Mouse (Mus musculus): Measurements from ENCODE around the gene Cad. TPM values are rescaled to one million over a fixed set of nuclear protein-coding genes. Genes with fewer than 3 reads are reported as not detected.
"Not testable (repeated sequence)": the region's sequence is repeated elsewhere in the genome, so short reads cannot be mapped to it uniquely, and the experiment has no call there.

The Cad gene
- total RNA-seq (2021) = 10 to 100 TPM; 19.1 to 21.7 TPM

DNA sequence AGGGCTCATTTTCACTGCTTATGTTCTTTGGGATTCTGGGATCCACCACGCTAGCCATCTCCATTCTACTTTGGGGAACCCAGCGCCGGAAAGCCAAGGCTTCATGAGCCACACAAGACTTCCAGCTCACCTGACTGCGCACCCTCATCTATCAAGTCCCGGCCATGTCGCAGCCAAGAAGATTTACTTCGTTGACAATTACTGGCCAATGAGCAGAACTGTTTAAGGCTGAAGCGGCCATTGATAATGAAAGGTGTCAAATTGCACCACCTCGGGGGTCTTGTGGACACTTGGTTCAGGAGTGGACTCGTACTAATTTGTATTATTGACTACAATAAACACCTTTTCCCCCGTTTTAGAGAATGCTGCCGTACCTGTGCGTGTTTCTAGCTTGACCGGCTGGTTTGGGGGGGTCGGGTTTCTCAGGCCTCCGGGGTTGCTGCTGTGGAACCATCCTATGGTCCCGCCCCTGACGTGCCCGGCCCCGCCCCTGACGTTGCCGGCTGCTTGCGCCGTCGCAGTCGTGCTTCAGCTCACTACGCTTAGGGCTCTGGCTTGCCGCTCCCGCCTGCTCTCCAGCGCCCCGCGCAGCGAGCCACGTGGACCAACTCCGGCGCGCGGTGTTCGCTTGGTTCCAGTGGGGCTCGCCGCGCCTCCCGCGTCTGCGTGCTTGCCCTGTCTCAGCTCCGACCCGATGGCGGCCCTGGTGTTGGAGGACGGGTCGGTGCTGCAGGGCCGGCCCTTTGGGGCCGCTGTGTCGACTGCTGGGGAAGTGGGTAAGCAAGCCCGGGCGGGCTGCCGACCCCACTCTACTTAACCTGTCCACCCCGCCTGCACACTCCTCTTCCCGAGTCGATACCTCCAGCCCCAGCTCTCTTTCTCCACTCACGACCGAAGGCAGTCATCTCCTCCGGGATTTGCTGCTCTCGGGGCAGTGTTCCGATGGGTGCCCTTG lies at the start of gene Cad:
TSS of gene Cad (plus strand) at position 520 of the 955 bp plus-strand sequence.
- peak; percentile 97 for DNase-seq
- intact Hi-C loops (cut with DNase I) = loop anchor here (5.0 kb wide), 1 partner anchor 58 kb away; no protein-coding TSS in a partner anchor

DNA sequence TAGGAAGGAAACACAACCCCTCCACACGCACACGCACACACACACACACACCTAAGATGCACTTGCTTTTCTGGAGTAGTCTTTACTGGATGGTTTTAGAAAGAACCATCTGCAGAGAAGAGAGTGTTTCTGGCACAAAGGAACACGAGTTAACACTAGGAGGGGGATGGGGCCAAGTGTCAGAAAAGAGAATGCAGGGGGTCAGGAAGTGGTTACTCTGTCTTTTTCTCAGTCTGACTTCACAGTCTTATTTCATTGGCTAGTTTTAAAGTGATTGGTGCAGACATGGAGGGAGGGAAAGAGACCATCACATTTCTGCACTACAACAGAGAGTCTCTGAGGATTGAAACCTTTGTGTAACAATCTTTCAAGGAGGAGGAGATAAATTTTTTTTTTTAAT lies 41.8 kb upstream of the Cad start:
- intact Hi-C loops (cut with DNase I) = no loop called here
- DNase-seq = no peak

DNA sequence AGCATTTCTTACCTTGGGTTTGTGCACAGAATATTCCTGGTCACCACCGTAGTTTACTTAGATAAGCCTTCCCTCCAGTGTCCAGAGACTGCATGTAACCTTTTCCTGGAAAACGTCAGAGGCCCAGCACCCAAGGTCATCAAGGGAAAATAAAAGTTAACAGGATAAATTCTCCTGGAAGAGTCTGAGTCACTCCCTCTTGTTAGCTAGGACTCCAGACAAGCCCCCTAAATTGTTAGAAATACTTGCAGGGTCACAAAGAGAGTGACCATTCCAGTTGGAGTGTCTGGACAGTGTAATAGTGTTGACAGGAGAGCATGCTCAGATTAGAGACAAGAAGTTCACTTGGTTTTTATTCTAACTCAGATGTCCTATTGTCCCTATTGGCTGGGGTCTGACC lies 38.7 kb upstream of the Cad start:
- intact Hi-C loops (cut with DNase I) = no loop called here
- peak; percentile 30 to 44 for DNase-seq

DNA sequence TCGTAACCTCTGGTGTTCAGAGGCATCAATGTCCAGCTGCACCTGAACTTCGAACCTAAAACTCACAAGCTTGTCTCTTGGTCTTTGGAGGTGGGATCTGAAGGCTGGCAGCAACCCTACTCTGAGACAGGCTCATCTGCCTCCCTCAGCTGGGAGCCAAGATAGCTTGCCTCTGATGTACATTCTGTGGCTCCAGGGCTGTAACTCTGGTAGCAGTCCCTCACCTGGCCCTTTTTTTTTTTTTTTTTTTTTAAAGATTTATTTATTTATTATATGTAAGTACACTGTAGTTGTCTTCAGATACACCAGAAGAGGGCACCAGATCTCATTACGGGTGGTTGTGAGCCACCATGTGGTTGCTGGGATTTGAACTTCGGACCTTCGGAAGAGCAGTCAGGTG lies 32.8 kb upstream of the Cad start:
- intact Hi-C loops (cut with DNase I); DNase-seq: not testable (repeated sequence)

DNA sequence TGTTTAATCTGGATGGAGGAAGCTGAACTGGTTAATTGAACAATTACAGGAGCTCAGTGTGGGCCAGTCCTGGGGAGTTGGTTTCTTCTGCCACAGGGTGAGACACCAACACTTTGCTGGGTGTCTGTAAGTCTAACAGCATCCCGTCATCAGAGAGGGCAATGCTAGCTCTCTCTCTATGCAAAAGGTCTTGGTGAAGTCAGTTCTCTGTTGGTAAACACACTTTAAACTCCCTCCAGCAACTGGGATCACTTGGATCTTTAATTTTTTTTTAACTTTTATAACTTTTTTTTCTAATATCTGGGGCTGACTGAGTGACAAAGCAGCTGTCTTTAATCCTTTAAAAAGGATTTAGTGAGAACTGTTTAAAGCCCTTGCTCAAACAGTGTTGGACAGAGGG lies 31.9 kb upstream of the Cad start:
- intact Hi-C loops (cut with DNase I) = no loop called here
- no peak for DNase-seq

DNA sequence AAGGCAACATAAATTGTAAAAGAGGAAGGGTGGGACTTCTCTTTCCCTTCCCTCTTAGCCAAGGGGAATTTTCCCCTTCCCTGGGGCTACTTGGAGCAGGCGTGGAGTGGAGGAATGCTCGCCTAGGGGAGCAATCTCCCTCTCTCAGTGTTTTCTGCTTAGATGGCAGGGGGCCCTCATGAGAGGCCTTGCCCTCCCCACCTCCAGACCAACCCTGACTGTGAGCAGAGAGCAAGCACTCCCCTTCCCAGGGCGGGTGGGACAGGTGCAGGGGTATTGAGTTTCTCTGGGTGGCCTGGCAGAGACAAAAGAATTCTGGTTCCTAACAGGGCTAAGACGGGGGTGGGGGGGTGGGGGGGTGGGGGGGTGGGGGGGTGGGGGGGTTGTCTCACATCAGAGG lies 31.3 kb upstream of the Cad start:
- intact Hi-C loops (cut with DNase I) = no loop called here
- DNase-seq = no peak

DNA sequence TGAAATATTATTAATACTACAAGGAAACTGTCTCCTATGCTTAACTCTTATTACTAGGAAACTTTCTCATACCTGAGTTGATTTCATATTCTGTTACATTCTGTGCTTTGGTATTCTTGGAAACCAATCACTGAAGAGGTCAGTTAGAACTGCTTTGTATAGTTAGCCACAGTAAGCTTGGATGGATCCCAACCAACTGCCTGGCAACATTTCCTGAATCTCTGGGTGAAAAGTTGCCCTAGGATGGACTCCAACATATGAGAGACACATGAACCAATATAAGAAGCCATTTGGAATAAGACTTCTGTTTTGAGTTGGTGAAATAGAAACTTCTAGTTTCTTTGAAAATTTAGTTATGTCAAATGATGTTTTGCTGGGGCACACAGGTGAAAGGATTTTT lies 29.9 kb upstream of the Cad start:
- intact Hi-C loops (cut with DNase I) = no loop called here
- peak in 1 of 2 experiments; percentile 10 for DNase-seq

DNA sequence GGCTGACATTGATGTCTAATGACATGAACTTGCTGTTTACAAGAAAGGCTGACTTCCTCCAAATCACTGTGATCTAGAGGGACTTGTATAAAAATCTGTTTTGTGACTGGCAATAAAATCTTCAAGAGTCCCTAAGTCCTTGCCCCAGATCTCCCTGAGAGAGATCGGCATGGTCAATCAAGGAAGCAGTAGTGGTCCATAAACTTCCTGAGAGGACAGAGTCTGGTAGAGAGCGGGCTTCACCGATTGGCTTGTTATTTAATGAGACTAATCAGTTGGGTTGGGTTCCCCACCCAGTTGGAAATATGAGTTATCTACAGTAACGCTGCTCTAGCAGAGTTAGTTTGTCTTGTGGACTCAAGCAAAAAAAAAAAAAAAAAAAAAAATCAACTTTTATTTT lies 23.7 kb upstream of the Cad start:
- DNase-seq = no peak

DNA sequence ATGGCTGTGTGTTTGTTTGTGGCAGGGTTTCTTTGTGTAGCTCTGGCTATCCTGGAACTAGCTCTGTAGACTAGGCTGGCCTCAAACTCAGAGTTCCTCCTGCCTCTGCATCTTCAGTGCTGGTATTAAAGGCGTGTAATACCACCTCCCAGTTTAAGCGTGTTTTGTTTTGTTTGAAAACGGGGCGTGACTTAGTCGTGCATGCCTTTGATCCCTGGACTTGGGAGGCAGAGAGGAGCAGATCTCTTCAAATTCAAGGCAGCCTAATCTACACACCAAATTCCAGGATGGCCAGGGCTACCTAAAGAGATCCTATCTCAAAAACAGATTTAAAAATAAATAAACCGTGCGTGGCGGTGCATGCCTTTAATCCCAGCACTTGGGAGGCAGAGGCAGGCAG lies 23.1 kb upstream of the Cad start:
- intact Hi-C loops (cut with DNase I) = no loop called here
- no peak for DNase-seq

More for the DNA sequence above, 23.7 kb upstream of the Cad start:
- intact Hi-C loops (cut with DNase I) = no loop called here

DNA sequence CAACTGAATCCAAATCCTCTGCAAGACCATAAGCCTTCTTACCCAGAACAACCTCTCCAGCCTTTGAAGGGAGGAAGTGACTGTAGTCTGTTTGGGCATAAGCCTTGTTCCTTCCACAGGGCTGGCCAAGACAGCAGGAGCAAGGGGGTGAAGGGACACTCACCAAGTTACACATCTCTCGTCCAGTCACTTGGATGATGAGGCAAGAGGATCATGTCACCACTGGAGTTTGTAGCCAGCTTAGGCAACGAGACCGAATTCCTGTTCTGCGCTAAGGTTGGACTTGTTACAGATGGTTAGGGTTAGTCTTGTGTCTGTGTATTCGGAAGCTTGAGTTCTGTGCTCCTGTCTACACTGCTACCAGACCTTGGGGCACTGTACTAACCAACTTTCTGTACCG lies 19.9 kb upstream of the Cad start:
- intact Hi-C loops (cut with DNase I) = no loop called here
- DNase-seq = no peak

DNA sequence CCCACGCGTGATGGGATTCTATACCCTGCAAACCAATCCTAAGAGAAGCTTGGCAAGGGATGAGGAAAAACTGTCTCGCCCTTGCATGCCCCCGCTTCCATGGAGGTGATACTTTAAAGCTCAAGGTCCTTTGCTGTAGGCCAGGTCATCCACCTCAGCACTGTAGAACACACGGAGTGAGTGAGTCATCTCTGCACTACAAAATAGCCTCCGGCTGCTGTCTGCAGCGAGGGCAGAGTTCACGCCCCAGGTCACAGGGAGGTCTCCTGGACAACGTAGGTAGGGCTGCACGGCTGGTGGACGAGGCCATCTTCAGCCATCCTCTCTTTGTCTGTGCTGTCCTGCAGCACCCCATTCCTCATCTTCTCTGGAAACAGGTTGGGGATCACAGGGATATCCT lies 18.0 kb upstream of the Cad start:
- intact Hi-C loops (cut with DNase I); DNase-seq: not testable (repeated sequence)

DNA sequence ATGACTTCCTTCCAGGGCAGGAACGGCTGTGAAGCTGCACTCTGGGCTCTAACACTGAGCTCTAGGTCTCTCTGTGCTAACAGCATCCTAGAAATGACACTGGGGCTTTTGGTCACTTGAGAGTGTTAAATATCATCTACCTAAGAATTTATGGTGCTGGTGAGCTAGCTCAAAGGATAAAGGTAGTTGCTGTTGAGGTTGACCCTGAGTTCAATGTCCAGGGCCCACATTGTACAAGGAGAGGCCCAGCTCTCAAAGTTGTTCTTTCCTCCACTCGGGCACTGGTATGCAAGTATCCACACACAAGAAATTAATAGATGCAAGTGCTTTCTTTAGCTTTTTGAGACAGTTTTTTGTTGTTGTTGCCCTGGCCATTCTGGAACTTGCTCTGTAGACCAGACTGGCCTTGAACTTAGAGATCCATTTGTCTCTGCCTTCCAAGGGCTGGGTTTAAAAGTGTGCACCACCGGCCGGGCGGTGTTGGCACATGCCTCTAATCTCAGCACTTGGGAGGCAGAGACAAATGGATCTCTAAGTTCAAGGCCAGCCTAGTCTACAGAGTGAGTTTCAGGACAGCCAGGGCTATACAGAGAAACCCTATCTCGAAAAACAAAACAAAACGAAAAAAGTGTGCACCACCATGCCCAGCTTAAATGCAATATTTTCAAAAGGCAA lies 16.3 kb upstream of the Cad start:
- intact Hi-C loops (cut with DNase I) = no loop called here
- no peak for DNase-seq

DNA sequence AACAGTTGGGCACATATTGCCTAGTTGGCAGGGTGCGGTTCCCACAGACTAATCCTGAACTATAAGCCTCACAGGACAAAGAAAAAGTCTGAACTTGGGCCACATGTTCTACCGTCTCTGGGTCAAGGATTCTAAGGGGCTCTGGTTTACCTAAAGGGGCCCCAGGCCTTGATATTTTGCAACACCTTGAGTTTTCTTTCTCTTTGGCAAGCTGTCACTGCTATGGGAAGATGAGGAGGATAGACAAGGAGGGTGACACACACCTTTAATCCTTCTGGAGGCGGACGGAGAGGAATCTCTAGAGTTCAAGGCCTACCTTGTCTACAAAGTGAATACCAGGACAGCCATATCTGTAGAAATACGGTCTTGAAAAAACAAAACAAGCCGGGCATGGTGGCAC lies 8.2 kb upstream of the Cad start:
- no peak for DNase-seq
- intact Hi-C loops (cut with DNase I) = no loop called here

DNA sequence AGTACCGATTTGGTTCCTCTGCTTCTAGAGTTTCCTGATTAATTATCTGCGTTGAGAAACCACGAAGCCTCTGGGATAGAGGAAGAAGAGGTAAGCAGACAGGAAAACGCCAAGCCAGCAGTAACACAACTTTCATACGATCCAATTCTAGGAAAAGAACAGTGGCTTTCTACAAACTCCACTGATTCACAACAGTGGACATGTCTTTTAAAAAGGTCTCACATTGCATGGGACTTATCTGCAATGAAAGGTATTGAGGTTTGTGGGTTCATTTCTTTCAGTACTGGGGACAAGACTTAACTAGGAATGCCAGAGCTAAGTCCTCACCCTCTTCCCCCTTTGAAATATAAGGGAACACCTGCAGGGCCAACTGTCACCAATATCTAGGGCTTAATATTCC lies 7.5 kb upstream of the Cad start:
- intact Hi-C loops (cut with DNase I) = no loop called here
- DNase-seq = no peak

DNA sequence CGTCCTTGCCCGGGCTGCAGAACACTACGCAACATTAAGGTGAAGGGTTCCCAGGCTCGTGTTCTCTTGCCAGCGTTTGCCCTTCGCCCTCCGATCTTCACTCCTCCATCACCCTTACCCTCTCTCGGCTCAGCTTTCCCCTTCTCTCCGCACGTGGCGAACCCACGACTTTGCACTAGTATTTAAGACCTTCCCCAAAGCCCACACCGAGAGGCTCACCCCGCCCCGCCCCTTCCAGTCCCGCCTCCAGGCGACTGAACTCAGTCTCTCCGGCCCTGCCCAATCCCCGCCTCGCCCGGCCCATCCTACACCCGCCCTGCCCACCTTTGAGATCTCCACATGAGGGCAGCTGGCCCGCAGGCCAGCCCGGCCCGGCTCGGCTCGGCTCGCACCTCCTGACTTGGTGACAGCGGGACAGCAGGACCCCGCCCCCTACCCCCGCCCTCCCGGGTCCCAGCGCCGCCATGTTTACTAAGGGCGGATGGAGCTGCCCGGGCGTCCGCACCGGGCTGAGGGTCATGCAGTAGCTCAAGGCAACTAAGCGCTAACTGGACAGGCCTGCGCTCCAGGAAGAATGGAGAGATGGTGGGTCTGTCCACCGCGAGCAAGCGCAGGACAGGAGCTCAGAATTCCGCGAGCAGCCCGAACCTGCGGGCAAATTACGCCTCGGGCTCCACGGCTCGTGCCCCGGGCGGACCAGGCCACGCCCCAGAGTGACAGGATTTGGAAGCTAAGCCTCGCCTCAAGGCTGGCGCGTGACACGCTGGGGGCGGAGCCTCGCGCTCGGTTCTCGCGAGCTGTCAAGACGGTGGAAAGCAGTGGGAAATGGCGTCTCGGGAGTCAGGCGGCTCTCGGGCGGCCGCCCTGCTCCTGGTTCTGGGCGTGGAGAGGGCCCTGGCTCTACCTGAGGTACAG lies 6.5 kb upstream of the Cad start, which contains the start of gene Atraid:
TSS of gene Atraid (plus strand) at position 465 of the 915 bp plus-strand sequence.
- DNase-seq = peak; percentile 99 to 100
- intact Hi-C loops (cut with DNase I) = no loop called here

DNA sequence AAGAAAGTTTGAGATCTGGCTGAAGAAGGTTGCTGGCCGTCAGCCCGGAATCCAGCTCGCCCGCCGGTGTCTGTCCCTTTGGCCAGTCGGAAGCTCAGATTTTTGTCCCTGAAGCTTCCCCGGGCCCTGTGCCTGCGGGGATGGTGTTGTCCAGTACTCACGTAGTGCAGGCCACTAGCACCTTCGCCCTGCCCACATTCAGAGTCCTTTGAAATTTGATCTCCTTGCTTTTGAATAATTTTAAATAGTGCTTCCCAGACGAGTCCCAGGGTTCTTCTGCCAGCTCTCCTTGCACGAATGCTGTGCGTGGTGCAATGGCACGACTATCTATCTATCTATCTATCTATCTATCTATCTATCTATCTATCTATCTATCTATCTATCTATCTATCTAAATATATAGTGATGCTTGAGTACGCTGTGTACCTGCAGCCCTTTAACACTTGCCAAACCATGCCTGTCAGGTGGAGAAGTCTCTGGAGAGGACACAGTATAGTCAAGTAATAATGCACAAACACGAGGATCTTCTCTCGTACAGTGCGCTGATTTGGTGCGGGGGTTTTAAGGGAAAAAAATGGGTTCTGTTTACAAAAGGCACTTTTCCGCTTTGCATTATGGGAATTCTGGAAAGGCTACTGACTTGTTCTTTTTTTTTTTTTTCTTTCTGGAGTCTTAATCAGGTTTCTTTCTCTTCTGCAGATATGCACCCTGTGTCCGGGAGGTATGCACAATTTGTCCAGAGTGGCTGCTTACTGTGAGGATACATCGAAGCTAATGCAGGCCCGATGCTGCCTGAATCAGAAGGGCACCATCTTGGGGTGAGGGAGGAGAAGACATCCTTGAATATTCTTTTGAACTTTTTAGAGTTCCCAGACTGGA lies 5.6 kb upstream of the Cad start, which contains the start of gene Slc5a6:
TSS of gene Slc5a6 (minus strand) at position 162 of the 879 bp plus-strand sequence.
- intact Hi-C loops (cut with DNase I) = no loop called here

DNA sequence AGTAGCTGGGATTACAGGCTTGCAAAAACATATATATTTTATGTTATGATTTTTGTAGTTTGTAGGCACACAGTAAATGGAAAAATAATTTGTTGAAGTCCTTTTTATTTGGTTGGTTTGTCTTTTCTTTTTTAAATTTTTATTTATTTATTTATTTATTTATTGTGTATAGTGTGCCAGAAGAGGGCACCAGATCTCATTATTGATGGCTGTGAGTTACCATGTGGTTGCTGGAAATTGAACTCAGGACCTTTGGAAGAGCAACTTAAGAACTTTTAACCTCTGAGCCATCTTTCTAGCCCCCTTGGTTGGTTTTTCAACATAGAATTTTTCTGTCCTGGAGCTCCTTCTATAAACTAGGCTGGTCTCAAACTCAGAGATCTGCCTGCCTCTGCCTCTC lies 4.2 kb upstream of the Cad start:
- intact Hi-C loops (cut with DNase I) = loop anchor here (5.0 kb wide), 1 partner anchor 62 kb away; no protein-coding TSS in a partner anchor
- no peak for DNase-seq

More for the DNA sequence above, 5.6 kb upstream of the Cad start, which contains the start of gene Slc5a6:
- DNase-seq = peak; percentile 65 to 75

DNA sequence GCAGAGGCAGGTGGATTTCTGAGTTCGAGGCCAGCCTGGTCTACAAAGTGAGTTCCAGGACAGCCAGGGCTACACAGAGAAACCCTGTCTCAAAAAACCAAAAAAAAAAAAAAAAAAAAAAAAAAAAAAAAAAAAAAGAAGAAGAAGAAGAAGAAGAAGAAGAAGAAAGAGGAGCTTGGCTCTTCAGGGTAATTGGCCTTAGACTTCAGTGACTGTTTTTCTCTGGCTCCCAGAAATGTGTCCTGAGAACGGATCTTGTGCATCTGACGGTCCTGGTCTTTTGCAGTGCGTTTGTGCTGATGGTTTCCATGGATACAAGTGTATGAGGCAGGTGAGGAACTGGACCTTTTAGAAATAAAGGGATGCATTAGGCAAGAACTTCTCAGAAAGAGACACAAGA lies 852 bp upstream of the Cad start:
- intact Hi-C loops (cut with DNase I) = loop anchor here (5.0 kb wide), 1 partner anchor 59 kb away; no protein-coding TSS in a partner anchor
- not testable (repeated sequence) for DNase-seq

Data from heart, postnatal 10 days (tissue).